Mouse (Mus musculus): ENCODE measurements at regions not wholly inside any gene's neighbourhood (a gene's known extent, or its start where the extent isn't known, plus 50 kb on each side); places are given as distances from the start of the nearest gene placed in this dataset.

DNA sequence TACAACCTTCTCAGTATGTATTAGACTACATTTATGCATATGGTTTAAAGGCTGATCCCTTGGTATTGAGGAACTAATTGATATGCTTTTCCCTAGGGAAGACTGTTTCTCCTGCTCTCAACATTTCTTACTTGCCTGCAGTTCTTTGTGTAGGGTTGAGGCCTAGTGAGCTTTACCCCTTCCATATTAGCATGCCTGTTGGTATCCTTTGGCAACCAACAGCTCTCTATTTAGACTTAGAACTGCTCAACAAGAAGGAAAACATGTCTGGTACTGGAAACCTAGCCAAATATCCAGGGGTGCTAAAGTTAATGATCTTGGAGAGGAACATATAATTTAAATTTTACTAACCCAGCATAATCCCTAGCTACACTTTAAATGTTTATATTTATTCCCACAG is 270.9 kb upstream of the Tmem161b start:
- TF ChIP-seq CTCF (IDR thresholded peaks at IDR 0.05; ENCODE audit: borderline replicate concordance, control insufficient read depth, extremely low read depth, insufficient read depth, low read length, poor library complexity) (no peak), POLR2A (IDR thresholded peaks at IDR 0.05; ENCODE audit: control insufficient read depth, extremely low read depth, insufficient read depth, low read length, poor library complexity) (no peak)
